Mouse (Mus musculus): Measurements from ENCODE around the gene Tceanc2. TPM values are rescaled to one million over a fixed set of nuclear protein-coding genes. Genes with fewer than 3 reads are reported as not detected.
A peak's percentile ranks its signal among the peaks of the same experiment; 100 is the strongest.
"Not testable (repeated sequence)": the region's sequence is repeated elsewhere in the genome, so short reads cannot be mapped to it uniquely, and the experiment has no call there.

The Tceanc2 gene
- total RNA-seq, 2 experiments from 2014 or later, result 10.9 to 13.0 TPM

DNA sequence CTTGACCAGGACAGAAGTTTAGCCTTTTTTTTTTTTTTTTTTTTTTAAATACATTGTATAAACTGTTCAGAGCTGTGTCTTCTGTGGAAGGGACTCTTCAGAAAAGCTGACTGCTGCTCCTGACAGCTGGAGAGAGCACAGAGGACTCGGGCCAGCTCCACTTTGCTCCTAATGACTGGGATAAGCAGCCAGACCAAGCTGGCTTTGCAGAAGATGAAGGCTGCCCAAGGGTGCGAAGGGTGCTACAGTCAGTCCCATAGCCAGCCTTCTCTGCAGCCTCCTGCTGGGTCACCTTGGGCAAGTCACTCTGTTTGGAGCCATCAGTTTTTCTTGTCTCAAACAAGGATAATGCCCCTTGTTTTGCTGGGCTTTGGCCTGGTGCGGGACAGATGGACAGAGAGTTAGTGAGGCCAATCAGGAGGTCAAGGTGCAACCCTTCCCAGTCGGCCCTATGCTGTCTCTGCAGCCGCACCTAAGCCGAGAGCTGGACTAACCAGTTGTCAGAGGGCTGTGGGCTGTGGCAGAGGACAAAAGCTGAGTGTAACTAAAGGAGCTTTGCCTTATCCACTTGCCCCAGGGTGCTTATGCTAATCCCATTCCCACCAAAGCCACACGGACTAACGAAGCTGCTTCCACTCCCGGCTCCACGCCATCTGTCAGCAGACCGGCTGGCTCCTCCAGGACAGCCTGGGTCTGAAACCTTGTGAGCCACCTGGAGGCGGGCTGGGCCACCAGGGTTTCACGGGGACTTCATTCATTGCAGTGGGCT is 50.8 kb downstream of the Tceanc2 start:
- DNase-seq (ENCODE audit: low spot score), result no peak

DNA sequence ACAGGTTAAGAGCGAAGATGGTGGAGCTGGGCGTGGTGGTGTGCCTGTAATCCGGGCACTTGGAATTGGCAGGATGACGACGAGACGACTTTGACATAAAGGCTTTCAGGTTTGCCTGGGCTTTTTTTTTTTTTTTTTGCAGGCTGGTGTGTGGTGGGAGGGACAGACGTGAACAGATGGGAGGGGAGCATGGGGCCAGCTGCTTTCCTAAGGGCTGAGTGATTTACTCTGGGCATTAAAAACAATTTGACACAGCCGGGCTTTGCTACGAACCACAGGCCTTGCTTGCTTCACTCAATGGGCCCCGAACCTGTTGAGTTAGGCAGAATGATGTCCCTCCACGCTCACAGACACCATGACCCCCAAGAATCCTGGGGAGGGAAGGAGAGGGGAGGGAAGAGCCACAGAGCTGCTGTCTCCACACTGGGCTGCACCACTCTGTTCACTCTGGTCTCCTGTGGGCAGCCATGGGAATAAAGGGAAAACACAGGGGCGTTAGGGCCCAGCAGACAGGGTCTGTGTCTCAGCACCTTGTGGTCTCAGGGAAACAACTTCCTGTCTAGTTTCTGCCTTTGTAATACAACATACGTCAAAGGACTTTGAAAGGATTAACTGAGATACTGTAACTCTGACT is 51.9 kb downstream of the Tceanc2 start:
- DNase-seq (ENCODE audit: low spot score), result no peak

DNA sequence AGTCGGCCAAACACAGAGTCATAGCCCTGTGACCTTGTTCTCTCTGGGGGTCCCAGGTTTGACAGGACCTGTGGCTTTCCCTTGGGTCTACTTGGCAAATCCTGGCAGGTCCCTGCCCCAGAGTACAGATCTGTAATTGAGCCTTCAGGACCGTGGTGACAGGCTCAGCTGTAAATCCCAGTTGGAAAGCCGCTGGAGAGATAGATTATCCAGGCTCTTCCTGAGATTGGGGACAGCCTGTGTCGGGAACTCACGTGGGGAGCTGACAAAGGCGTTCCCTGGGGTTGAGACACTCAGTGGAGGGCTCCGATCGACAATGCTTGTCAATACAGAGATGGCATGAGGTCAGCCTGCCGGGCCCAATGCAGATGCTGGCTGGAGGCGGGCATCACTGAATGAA is 52.5 kb downstream of the Tceanc2 start:
- DNase-seq (ENCODE audit: low spot score), result no peak

DNA sequence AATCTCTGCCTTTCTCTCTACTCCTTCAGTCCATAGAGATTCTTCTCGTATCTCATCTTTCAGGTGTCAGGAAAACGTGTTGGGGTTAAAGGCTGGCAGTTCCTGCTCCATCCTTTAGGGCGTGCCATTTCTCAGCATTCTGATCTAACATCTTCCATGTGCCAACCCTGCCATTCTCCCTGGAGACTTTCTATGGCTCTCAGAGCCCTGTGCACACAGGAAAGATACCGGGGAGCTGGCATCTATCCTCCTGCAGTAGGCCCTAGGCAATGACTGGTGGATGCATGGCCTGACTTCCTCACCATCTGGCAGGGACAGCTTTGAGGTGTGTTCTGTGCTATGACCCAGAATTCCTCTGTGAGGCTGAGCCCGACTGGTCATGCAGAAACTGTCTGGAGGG is 53.8 kb downstream of the Tceanc2 start:
- DNase-seq (ENCODE audit: low spot score), result no peak

DNA sequence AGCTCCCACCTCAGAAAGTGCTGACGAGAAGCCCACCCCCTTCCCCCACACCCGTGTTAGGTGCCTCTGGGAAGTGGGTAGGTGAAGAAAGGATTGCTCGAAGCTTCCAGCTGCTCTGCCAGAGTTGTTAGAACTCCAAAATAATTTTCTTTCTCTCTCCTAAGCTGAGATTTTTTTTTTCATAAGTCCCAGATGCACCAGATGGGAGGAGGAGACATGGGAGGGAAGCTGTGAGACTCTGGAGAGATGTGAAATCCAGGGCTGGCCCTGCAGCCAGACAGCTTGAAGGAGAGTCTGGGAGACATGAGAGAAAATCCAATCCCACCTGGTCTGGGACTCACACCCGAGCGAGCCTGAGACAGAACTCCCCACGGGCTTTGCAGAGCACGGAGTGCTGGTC is 54.5 kb downstream of the Tceanc2 start:
- no peak for DNase-seq (ENCODE audit: low spot score)

DNA sequence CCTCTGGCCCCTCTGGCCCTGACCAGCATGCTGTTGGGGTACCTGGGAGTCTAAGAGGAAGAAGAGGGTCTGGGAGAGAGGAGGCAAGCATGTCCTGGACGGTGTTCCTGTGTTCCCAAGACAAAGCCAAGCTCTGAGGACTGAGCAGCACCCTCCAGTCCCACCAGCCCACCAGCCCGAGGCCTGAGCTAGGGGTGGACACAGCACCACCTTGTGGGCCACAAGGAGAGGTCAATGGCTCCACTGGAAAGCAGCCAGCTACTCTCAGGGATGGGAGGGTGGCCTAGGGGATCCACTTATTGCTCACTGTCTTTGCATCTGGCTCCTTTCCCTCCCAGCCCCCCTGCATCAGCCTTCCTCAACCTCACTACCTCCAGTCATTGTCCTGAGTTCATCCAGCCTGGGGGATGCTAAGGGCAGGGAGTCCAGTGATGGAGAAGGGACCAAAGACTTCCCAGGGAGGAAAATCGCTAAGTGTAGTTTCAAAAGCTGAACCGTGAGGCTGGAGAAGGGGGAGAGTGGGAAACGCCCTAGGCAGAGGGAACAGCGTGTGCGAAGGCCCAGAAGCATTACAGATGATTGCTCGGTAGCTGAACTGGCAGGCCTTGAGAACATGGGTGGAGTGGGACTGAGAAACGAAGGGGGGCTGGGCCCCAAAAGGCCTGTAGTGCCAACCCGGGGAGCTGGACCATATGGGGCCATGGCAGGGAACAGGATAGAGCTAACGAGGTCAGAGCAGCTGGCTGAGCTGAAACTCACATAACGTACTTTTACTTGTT is 57.6 kb downstream of the Tceanc2 start:
- DNase-seq (ENCODE audit: low spot score), result peak; percentile 33

DNA sequence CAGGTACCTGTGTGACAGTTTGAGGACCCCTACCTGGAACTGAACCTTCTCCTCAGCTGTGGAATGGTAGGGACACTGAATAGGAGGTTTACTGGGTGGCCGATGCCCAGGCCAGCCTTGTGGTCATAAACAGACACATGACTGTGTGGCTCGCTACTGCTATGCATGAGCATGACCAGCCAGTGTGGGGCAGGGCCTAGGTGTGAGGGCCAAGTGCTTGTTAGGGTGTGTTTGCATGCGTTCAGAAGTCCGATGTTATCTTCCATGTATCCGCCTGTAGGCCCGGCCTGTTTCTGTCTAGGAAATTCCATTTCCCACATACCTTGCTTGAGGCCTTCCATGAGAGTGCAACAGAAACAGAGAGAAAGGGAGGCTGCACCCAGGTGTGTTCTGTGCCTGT is 58.2 kb downstream of the Tceanc2 start:
- DNase-seq (ENCODE audit: low spot score), result no peak

DNA sequence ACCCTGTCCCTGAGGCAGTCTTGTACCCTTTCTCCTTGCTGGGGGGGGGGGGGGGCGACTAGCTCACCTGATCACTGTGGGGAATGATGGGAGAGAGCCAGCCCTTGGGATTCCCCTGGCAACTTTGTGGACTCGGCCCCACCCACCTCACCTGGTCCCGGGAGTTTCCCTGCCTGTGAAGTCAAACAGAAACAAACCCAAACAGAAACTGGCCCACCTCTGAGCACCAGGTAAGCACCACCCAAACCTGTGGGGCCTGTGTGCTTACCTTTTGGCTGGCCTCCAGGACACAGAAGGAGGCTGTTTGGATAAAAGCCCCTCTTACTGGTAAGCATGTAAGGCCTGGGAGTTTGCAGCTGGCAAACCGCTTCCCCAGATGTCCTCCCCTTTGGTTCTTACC is 59.9 kb downstream of the Tceanc2 start:
- DNase-seq (ENCODE audit: low spot score), result no peak

DNA sequence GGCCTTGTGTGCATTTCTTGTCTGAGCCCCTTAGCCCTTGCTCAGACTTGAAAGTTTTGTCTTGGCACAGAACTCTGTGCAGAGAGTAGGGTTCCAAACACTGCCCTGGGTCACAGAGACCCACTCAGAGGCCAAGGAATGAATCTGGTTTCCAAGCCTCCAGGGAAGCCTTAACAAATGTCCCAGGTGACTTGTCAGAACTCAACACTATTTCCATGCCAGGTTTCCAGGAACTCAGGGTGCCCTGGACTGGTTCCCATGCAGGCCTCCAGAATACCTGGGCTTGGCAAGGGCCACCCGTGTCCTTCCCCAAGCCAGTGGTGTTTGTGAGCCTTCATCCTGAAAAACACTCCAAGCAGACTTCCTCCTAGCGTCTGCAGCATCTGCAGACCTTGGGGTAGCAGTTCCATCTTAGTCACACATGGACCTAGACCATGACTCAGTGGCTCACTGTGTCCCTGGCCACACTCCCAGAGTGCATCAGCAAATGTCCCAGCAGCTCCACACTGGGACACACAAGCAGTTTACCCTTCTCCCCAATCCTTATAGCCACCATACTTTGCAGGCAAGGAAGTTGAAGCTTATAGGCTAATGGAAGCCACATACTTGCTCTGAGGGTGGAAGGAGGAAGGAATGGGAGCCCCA is 61.1 kb downstream of the Tceanc2 start:
- DNase-seq (ENCODE audit: low spot score), result no peak

DNA sequence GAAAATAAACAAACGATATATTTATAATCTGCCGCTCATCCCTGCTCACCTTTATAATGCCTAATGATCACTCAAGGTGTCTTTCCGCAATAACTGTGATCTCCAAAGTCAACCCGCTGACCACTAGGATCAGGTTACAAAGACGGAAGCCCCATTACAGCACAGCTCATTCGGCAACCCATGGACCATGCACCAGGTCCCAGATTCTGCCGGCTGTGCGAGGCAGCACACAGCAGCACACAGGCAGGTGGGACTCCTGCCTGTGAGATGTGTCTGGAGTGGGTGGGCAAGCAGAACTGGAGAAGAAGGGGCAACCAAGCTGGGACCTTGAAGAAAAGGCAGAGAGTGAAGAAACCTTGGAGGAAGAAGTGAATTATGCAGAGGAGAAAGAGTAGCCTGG is 64.6 kb downstream of the Tceanc2 start:
- no peak for DNase-seq (ENCODE audit: low spot score)

DNA sequence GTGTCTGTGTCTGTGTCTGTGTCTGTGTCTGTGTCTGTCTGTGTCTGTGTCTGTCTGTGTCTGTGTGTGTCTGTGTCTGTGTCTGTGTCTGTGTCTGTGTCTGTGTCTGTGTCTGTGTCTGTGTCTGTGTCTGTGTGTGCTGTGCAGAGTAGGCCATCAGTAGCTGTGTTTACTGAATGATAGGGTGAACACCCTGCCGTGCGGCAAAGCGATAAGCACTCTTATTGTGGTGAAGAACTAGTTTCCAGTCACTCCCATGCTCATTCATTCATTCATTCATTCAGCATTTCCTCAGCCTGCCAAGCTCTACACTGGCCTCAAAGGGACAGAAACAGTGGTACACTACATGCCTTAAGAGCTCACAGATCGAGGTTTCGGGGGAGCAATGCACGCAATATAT is 69.7 kb downstream of the Tceanc2 start:
- DNase-seq (ENCODE audit: low spot score), result not testable (repeated sequence)

DNA sequence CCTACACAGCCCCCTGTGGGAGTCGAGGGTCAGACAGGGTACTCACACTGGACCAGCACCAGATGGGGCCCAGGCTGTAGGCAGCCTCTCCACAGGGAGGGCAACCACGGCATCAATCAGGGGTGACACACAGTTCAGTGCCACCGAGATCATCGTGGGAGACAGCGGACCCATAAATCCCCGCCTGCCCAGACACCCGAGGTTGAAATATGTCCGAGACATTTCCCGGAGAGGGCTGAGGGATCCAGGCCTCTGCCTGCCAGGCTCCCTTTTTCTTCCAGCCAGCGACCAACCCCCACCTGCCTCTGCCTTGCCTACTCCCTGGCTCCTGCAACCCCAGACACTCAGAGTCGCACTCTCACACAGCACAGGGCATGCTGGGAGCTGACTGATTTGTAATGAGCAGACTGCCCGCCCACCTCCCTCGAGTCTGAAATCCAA is 70.6 kb downstream of the Tceanc2 start:
- no peak for DNase-seq (ENCODE audit: low spot score)

DNA sequence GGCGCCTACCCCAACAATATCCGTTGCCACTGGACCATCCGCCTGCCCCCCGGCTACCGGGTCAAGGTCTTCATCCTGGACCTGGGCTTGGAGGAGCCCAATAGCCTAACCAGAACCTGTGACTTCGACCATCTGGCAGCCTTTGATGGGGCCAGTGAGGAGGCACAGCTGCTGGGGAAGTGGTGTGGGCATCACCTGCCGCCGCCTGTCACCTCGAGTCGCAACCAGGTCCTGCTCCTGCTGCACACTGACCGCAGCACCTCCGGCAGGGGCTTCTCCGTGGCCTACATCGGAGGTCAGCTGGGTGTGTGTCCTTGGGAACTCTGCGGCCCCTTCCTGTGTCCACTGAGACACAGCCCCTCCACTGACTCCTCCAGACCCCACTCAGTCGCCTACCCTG is 72.1 kb downstream of the Tceanc2 start:
- no peak for DNase-seq (ENCODE audit: low spot score)

DNA sequence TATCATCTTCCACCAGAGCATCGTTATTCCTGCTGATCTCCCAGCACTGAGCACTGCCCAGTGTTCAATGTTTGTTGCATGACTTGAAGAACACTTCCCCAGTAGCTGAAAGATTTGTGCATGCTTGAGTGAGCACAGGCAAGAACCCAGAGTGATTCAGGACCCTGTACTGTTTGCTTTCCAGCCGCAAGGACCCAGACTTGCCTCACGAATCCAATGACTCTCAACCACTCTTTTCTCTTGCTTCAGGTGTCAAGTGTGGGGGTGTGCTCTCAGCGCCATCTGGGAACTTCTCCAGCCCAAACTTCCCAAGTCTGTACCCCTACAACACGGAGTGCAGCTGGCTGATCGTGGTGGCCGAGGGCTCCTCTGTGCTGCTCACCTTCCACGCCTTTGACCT is 76.7 kb downstream of the Tceanc2 start:
- DNase-seq (ENCODE audit: low spot score), result no peak

DNA sequence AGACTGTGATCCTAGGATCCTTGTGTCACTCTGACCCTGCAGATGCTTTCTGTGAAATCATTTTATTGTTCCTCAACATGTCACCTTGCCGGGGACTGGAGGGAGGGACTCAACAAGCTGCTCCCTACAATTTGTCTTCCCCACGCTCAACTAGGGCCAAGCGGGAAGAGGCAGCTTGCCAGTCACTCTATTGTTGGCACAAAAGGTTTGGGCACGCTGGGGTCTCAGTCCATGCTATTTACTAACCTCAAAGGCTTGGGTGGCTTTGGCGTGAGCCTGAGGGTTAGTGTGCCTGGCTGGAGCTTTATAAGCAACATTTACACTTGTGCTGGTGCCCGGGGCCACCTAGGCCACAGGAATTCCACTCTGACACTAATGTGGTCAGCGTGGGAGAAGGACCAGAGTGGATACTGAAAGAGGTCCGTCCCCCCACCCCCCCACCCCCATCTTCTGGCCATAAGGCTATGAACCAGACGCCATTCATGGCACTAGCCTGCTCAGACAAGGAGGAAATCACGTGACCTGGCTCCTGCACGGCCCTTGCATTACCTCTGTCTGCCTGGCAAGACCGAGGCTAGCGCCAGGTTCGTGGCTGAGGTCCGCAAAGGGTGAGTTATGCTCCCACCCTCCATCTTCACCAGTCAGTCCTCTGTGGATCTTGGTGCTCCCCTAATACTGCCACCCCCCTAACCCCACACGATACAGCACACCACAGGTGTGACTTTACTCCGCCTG is 80.0 kb downstream of the Tceanc2 start:
- no peak for DNase-seq (ENCODE audit: low spot score)

DNA sequence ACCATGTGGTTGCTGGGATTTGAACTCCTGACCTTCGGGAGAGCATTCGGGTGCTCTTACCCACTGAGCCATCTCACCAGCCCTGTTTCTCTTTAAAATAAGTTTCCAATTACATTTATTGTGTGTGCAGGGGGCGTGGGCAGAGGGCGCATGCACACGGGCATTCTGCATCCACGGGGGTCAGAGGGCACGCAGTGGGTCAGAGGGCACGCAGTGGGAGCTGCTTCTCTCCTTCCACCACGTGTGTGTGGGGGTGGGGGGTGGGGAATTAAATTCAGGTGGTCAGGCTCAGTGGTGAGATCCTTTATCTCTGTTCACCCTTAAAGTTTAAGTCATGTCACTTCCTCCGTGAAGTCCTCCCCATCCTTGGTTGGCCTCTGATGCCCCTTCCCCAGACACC is 80.5 kb downstream of the Tceanc2 start:
- no peak for DNase-seq (ENCODE audit: low spot score)

DNA sequence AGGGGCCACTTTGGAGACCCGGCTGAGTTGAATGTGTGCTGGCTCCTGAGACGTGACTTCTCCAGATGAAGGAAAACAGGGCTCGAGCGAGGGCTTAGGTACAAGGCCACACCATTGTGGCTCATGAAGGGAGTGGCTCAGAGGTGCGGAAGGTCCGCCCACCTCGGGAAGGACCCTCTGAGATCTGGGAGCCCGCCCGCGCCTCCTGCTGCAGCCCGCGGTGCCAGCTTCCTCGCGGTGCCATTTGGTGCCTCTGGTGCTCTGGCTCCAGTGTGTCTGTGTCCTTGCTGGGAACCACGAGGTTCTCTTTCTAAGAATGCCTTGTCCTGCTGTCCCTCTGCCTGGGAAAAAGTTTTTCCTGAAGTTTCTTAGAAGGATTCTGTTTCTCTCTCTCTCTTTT is 81.0 kb downstream of the Tceanc2 start:
- no peak for DNase-seq (ENCODE audit: low spot score)

DNA sequence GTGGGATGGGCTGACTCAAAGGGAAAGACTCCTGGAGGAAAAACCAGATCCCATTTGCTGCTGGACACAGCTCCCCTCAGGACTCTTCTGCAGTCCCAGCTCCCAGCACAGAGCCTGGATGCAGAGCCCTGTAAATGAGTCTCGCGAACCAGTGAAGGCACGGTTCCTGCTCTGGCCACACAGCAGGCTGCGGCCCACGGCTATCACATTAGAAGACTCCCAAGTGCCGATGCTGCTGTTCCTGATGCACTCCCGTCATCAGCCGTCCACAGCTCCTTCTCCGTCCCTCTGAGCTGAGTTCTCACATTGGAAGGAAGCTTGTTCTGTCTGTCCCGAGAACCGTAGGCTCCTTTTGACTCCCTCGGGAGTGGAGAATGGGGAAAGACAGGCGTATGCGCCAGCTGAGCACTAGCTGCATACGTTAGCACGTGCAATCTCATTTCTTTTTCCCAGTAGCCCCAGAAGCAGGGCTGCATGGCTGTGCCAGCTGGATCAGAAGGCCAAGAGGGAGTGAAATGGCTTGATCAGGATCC is 82.0 kb downstream of the Tceanc2 start, which contains the start of gene Cdcp2:
Gene Cdcp2, plus strand, starts transcription at position 51 of the 533 bp plus-strand sequence.
- no peak for DNase-seq (ENCODE audit: low spot score)

DNA sequence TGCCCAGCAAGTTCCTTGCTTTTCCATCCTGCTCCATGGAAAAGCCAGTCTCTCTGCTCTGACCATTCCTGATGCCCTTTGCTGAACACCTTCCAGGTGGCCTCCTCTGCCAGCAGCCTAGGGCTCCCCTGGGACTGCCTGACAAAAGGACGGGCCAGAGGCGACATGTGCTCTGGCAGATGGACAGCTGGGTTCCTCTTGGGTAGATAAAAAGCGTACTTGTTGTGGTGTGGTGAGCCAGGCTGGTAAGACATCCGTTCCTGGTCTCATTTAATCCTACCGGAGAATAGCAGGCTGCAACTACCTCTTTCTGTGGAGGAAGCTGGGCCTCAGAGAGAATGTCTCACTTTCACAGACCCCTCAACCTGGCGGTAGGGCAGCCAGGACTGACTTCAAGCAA is 82.9 kb downstream of the Tceanc2 start:
- DNase-seq (ENCODE audit: low spot score), result no peak

DNA sequence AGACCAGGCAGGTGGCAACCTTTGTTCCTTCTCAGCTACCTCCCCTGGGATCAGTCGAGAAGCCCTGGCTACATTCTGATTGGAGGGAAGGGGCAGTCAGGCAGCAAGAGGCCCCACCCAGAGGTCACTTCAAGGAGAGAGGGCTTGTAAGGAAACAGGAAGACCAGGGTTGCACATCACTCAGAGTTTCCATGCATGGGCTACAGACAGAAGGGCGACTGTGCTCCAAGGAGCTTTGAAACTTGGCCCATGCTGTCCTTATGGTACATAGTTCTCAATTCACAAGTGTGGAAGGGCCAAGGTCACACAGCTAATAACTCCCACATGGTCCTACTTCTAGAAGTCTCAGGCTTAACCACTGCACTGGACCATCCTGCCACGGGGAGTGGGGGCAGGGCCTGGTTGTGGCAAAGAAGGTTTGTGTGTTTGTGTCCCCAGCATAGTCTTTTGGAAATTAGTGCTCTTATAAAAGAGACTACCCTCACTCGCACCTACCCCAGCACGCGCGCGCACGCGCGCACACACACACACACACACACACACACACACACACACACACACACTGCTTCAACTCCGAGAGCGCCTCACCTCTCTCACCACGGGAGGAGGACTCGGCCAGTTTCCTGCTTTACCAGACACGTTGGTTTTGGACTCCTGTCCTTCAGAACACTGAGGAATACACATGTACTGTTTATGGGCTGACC is 84.3 kb downstream of the Tceanc2 start:
- DNase-seq (ENCODE audit: low spot score), result no peak
